Mouse (Mus musculus) kidney, adult 18-20 months (tissue): ENCODE data around the gene Fjx1.

ENCODE experiments used
- DNase-seq: peaks from one replicate; pipeline ENCODE4 v3.0.0; 2021

Gene Fjx1

DNA sequence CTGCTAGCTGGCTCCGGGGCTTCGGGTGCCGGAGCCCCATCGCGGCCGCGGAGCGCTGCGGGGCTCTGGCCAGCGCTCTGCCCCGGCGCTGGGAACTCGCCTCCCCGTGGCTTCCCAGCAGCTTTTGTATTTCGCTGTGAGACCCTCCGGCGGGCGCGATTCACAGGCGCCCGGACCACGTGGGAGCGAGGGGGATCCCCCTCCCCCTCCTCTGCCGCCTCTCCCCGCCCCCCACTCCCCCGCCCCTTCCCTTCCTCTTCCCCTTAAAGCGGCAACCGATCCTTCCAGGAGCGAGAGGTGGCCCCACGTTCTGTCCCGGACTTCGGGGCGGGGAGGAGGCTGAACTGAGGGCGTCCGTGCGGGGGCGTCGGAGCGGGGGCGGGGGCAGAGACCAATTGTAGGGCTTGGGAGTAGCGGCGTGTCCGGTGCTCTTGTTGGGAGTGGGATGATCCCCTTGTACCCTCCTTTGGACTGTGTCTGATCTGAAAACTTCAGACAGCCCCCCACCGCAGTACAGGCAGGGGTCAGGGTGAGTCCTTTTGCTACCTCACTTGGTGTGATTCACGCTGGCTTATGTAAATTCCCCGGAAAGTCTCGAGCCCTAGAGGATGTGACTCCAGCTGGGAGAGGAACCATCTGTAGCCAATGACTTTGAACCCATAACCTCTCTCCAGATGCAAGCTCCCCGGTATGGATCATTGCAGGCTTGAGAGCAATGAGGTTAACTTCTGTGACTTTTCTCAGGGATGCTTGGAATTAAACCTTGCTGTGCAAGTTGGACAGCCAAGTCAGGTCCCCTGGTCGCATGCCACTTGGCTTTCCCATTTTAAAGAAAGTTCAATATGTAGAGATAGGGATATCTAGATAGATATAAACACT, at the start of gene Fjx1:
TSS of gene Fjx1 (minus strand) at position 829 of the 879 bp plus-strand sequence.
- peak; percentile 54 for DNase-seq

DNA sequence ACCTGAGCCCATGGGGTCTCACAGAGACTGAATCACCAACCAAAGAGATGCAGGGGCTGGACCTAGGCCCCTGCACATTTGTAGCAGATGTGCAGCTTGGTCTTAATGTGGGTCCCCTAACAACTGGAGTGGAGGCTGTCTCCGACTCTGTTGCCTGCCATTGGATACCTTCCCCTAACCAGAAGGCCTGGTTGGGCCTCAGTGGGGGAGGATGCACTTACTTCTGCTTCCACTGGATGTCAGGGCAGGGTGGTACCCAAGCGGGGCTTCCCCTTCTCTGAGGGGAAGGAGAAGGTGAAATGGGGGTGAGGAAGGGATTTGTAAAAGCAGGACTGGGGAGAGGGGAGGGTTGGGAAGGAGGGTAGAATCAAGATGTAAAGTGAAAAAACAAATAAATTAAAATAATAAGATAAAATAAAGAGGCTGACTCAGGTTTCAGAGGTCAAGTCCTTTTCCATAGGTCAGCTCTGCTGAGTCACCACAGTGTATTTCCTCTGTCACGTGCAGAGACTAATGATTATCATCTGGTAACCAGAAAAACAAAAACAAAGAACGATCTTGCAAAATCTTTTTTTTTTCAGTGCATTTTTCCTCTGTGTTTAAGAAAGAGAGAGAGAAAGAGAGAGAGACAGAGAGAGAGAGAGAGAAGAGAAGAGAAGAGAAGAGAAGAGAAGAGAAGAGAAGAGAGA, 47.8 kb upstream of the Fjx1 start:
- DNase-seq, result no peak

DNA sequence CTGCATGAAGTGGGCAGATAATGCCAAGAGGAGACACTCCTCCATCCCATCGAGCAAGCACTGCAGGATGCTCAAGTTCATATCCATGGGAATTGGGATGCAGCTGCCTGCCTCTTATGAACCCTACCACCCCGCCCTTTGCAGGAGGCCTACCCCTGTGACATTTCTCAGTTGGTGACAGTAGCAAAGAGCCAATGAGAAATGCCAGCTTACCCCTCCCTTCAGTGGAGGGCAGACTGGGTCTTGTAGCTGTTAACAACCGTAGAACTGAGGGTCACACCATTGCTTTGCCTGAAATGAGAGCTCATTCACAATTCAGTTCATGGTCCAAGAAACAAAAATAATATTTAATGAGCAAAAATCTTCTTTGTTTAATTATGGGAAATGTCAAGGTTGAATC, 28.4 kb upstream of the Fjx1 start:
- no peak for DNase-seq

DNA sequence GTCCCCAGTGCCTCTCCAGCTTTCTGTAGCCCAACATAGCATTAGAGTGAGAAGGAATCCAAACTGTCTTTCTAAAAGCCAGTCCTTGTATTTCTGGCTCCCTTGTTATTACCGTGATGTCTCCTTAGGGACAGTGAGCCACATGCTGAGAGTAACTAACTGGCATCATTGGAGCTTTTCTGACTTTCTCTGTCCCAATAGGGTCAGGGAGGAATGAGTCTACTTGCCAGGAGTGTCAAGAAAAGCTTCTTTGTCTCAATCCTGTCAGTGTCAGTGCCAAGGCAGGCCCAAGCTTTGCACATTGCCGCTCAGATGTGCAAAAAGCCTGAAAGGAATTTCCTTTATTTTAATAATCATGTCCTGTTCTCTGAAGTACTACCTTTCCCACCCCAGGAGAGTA, 23.8 kb upstream of the Fjx1 start:
- no peak for DNase-seq

DNA sequence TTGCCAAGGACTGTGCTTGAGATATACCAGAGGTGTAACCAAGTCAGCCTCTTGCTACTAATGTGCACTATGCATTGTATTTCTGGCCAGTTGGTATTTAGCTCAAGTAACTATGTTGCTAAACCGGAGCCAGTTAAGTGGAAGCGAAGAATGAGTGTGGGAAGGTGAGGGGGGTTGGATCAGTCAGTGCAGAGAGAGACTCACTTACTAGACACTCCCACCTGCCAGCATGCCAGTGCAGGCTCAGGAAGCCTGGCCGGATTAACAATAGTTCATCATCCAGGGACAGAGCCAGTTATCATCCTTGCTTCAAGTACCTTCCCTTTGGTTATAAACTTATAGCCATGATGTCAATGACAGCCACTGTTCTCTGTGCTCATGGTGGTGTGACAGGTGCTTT, 16.3 kb upstream of the Fjx1 start:
- no peak for DNase-seq

DNA sequence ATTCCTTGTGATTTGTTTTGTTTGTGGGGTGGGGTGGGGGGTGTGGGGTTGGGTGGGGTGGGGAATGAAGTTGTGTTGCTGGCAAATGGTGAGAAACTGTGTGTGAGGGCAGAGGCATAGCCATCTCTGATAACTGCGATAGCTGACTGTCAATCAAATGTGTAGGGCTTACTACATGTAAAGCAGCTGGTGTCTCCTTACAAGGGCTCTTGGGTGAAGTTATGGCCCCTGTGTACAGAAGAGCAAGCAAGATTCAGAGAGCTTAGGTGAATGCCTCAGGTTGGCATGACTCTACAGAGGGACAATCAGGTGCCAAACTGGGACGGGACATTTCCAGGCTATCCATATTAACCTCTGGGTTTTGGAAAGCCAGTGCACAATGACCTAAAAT, 12.0 kb upstream of the Fjx1 start:
- no peak for DNase-seq

DNA sequence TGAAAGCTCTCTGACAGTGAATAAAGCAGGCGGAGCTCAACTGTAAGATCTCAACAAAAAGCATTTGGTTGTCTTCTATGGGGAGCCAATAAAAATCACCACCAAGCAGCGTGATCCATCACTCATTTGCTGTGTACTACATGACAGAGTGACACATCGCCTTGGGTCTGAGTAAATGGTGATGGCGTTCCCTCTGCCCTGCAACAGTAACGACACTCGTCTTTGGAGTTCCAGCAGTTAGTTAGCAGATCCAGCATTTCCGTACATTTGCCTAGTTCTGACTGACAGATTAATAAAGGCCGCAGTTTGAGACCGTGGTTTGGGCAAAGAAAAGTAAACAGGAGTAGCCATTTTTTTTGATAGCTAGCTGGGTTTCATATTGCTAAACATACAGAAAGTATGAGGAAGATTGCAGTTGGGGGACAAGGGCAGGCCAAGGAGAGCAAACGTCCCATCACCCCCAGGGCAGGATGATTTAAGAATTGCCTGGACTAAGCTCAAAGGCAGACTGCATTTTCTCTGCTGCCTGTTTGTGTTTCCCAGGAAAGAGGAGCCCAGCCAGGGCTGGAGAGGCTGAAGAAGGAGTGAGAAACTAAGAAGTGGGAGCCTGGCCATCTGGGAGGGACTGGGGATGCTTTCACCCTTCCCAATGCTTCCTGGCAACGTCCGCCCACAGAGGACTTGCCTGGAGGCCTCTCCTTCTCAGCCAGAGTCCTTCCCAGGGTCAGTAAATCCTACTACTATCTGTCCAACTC, 11.5 kb upstream of the Fjx1 start:
- no peak for DNase-seq

DNA sequence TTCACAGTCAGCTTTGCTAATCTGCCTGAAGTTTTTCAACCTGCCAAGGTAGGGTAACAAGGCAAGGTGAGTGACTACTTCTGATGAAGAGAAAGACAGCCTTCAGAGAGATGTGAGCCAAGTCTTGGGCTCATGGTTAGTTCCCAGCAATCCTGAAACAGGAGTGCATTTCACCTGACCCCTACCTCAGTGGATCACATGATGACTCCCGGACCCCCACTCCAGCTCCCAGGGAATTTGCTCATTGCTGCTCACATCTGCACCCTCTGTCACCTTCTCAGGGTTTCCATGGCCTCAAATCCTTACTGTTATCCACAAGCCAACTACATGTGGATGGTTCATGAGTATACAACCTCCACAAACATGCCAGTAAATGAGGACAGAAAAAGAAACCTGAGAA, 9.2 kb upstream of the Fjx1 start:
- DNase-seq, result no peak

DNA sequence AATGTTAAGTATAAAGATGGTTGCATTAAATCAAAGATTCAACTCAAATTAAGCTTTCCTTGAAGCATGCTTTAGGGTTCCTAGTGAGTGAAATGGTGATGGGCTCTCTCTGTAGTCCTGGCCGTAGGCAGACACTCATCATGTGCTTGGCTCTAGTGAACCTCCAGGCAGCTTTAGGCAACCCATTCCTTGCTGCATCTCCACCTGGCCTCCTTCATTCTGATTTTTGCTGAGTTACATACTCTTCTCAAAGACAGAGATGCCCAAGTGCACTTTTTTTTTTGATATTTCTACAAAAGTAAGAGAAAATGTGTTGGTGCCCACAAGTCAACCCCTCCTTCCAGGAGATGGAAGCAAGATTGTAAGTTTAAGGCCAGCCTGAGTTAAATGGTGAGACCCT, 2.8 kb upstream of the Fjx1 start:
- DNase-seq, result no peak

DNA sequence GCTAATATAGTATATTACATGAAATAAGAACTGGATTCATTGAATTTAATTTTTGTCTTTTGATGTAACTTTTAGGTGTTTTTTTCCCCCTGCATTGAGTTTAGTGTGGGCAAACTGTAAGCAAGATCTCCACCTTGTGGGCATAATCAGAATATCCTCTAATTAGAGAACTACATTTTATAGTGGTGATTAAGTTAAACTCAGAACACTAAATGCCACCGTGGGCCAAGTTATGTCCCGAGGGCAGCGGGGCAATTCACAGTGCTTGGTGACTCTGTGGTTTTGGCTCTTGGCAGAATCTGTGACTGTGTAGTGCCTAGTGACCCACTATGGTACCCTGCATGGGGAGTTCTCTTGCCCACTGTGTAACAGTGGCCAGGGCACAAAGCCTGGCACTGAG, 1.1 kb upstream of the Fjx1 start:
- DNase-seq, result peak; percentile 12

DNA sequence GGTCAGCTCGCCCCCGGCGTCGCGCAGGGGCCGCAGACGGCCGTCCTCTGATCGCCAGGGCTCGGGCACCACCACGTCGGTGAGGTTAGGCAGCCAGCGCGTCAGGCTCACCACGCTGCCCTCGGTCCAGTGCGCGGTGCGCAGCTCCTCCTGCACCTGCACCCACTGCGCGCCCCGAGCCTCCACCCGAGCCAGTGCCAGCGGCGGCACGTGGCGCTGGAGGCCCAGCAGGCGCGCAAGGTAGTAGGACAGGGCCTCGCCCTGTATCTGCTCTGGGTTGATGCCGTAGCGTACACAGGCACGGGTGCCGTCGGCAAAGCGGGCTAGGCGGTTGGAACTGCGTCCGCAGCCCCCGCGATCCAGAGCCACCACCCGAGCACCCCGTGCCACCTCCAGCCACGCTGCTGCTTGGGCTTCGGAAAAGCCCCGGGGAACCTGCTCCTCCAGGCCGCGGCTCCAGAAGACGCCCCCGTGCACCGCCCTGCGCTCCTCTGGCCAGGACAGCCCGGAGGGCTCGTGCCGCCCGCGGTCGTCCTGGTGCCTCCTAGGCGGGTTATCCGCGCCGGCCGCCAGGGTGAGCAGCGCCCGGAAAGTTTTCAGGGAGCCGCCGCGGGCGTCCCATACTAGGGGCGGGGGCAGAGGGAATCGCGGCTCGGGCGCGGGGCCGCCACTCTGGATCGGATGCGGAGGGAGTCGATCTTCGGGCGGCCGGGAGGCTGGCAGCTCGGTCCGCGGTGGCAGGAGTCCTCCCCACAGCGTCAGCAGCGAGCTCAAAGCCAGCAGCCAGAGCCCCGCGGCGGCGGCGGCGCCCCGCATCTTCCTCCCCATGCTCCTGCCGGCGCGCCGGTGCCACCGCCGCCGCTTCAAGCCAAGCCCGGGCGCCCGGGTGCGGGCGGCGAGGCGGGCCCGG, 1.3 kb downstream of the Fjx1 start:
- DNase-seq, result peak; percentile 60

DNA sequence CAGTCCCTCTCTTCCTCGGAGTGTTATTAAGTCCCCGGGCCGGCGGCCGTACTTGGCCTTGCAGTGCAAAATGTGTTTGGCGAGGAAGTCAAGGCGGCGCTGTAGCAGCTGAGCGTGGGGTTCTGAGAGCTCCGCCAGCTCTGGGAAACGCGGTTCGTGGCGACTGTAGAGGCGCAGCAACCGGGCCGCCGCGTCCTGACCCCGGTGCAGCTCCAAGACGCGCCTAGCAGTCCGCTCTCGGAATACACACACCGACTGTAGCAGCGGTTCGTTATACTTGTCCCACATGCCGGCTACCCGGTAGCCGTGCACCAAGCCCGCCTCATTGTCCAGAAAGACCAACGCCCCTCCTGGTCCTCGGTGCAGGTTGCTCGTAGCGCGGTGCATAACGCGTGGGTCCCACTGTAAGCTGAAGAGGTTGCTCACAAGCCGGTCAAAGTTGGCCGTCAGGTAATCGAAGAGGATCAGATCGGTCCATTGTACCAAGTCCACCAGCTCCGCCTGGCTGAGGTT, 2.0 kb downstream of the Fjx1 start:
- DNase-seq, result peak; percentile 77

DNA sequence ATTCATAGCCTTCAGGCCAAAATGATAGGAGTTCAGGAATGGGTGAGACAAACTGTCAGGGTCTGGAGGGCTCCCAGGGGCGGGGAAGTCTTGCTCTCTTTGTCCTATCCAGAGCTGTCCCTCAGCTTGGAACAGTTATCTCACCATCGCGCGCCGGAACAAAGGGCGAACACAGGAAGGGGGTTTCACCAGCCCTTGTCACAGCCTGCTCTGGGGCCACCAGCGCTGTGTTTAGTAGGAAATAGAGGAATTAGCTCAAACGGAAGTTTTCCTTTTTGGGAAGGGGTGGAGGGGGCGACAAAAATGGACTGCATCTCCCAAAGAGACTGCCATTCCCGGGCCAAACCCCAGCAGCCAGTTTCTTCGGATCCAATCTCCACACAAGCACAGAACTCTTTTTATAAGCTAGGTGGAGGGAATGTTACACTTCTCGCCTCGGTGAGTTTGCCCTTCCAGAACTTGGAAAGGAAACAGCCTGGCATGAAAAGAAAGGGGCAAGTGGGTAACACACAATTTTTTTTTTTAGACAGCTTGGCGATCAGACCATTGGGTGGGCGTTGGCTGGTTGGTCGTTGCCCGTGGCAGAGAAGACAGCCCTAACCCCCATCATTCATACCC, 2.6 kb downstream of the Fjx1 start:
- no peak for DNase-seq

DNA sequence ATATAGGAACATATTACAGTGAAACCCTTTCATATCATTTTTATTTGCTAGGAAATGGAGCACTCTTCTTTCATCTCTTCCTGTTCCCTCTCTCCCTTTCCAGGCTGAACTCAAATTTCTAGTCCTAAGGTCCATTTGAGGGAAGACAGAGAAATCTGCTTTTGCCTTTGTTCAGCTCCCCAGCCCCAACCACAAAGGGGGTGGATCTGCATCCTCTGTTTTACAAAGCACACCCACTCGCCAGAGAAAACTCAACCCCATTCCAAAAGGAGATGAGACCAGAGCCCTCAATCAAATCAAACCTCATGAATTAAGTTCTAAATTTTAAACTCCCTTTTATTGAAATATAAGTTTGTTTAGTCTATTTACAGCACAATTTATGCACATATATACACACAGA, 3.2 kb downstream of the Fjx1 start:
- no peak for DNase-seq

DNA sequence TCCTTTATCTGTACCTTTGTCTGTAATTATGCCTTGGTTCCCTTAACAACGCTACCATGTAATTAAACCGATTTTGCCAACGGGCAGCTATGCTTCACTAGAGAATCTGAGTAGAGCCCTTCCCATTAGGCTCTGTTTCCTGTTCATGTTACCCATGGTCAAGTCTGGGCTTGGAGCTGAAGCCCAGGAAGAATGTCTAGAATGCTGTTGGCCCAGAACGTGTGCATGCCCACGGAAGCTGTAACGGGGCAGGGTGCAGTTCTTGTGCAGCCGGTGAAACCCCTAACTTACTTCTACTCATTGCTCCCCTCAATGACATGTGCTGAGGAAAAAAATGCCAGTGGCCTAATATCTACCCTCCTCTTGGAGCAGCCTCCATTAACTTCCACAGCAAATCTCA, 4.5 kb downstream of the Fjx1 start:
- no peak for DNase-seq

DNA sequence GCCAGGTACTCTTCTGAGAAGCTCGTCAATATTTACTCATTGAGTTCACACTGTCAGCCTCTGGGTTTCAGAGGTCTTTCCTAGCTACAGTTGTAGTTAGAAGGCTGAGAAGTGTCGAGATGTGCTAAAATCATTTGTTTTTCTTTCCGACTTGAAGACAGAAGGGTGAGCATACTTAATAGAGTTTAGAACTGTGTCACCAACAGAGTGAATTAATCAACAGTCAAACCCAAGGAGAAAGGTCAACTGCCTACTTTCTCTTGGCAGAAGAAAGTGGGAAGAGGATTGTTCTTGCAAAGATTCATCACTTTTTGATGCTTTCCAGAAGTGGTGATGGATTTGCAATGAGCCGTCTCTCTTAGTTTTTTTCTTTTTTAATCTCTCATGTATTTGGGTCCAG, 5.4 kb downstream of the Fjx1 start:
- no peak for DNase-seq

DNA sequence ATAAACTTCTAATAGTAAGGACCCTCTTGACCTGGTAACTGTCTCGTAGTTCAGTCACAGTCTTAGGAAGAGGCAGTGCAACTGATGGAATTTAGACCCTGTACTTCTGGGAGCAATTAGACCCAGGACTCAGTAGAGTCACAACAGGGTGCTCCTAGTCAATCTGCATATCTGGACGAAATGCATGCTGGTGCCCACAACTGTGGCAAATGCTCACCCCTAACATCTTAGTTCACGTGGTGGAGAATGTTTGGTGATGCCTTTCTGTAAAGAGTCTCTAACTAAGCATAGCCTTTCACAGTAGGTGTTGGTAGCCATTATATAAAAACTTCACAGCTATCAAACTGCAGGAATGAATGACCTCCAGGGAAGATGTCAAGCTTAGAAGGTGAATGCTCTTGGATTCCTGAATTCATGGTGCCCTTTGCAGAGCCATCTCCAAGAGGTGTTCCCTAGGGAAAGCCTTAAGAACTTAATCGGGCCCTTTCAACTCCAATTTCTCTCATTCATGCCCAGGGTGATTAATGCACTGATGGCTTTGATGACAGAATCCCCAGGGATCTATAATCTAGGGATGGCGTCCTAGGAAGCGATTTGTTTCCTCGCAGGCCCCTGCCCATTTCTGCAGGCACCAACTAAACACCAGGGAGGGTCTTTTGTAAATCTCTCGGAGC, 14.8 kb downstream of the Fjx1 start:
- DNase-seq, result no peak

DNA sequence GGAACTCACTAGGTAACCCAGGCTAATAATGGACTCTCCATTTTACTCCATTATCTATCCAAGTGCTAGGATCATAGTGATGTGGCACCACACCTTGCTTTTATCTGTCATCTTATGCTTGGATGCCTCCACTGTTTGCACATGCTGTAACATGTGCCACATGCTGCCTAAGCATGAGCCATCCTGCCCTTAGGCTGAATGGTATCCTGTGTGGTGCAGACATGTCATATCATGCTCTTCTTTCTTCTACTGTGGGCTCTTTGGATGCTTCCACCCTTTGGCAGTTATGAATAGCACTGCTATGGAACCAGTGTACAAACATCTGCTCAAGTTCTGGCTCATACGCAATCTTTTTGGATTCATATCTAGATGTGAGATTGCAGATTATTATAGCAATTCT, 18.4 kb downstream of the Fjx1 start:
- DNase-seq, result no peak

DNA sequence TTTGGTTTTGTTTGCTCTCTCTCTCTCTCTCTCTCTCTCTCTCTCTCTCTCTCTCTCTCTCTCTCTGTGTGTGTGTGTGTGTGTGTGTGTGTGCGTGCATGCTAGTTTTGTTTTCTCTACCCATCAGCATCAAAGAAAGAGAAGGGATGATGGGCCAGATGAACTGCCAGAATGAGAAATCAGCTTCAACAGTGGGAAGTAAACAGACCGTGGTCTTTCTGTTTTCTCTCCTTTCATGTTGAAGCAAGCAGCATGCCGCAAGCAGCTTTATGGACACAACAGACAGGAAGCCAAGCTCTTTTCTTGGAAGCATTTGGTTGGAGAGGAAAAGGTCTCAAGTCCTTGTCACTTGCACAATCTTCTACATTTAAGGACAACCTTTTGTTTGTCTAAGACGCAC, 21.2 kb downstream of the Fjx1 start:
- no peak for DNase-seq

DNA sequence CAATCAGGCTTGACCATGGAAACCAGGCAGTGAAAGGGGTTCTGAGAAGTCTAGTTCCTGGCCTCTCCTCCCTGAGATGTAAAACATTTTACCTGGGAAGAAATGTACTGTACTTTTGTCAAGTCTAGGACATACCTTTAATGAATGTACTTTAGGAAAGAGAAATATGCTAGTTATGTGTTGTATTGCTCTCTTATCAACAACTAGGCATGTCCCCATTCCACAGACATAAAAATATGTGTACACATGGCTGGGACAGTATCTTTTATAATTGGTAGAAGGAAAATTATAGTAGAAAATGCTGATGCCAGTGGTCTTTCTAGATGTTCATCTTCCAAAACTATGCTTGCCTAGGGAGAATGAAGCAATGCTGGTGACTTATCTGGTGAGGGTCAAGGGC, 24.3 kb downstream of the Fjx1 start:
- DNase-seq, result no peak

DNA sequence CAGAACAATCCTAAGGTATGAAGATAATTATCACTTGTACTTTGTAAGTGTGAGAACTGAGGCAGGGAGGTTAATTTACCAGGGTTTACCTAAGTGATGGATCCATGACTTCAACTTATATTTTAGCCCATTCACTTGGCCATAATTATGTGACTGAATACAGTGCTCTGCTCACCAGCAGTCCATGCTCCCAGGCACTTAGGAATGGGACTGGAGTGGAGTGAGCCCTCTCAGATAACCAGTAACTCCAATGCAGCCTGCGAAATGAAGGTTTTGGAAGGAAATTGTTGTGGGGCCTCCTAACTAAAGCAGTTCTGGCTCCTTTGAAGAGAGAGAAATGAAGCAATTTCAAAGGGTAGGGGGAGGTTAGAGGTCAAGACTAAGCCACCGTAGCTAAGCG, 25.9 kb downstream of the Fjx1 start:
- no peak for DNase-seq
